Mouse (Mus musculus) lung, embryonic 16.5 days (tissue): ENCODE measurements around the gene Col23a1. TPM values are rescaled to one million over a fixed set of nuclear protein-coding genes. Genes with fewer than 3 reads are reported as not detected.

Source experiments
- ATAC-seq: fragments of 200-750 bp; cut with Nextera tagmentation; 2 replicates; pipeline ENCODE4 v1.8.0; 2017; ENCODE audit warnings: low read depth, mild to moderate bottlenecking, moderate library complexity
- H3K27ac ChIP-seq: fragments of 300-500 bp; sonication (generic); 2 replicates; pipeline ENCODE4 v1.5.1; 2014; ENCODE audit warnings: mild to moderate bottlenecking, control low read depth, low read length
- H3K27me3 ChIP-seq: fragments of 300-500 bp; sonication (generic); 2 replicates; pipeline ENCODE4 v1.6.1; 2014; ENCODE audit warnings: low read depth, low read length, mixed read lengths; ENCODE audit not compliant: control insufficient read depth, insufficient read depth
- H3K36me3 ChIP-seq: fragments of 300-500 bp; sonication (generic); 2 replicates; pipeline ENCODE4 v1.6.1; 2014; ENCODE audit warnings: low read length; ENCODE audit not compliant: control insufficient read depth, insufficient read depth
- H3K4me1 ChIP-seq: fragments of 300-500 bp; sonication (generic); replicated peaks from 2 replicates; pipeline ENCODE4 v1.6.1; 2014; ENCODE audit warnings: low read length, mixed read lengths; ENCODE audit not compliant: control insufficient read depth, insufficient read depth
- H3K4me2 ChIP-seq: fragments of 300-500 bp; sonication (generic); 2 replicates; pipeline ENCODE4 v1.6.1; 2014; ENCODE audit warnings: low read depth, low read length, control low read depth
- H3K4me3 ChIP-seq: fragments of 300-500 bp; sonication (generic); 2 replicates; pipeline ENCODE4 v1.5.1; 2014; ENCODE audit warnings: mild to moderate bottlenecking, low read length, control low read depth
- H3K9ac ChIP-seq: fragments of 300-500 bp; sonication (generic); 2 replicates; pipeline ENCODE4 v1.6.1; 2014; ENCODE audit warnings: low read length, control low read depth
- H3K9me3 ChIP-seq: fragments of 300-500 bp; sonication (generic); 2 replicates; pipeline ENCODE4 v1.6.1; 2016; ENCODE audit warnings: low read length; ENCODE audit not compliant: control insufficient read depth
- WGBS: fragments of 180-500 bp; shearing (Covaris S2); extraction: QIAGEN DNeasy Blood & Tissue Kit; methylation state at CpG from one replicate; pipeline ENCODE4 v1.1.7; 2014; 5-methylcytosine and 5-hydroxymethylcytosine counted together
- polyA plus RNA-seq: library from polyadenylated mRNA; unstranded; fragments of >200 nt; fragmentation: Nextera tagmentation; extraction: Ambion mirVana; gene quantifications from 2 replicates; pipeline ENCODE4 v1.2.1, GENCODE M21; 2015

Gene Col23a1
- polyA plus RNA-seq, 1 experiment from 2014 or later = 9.7 TPM

DNA sequence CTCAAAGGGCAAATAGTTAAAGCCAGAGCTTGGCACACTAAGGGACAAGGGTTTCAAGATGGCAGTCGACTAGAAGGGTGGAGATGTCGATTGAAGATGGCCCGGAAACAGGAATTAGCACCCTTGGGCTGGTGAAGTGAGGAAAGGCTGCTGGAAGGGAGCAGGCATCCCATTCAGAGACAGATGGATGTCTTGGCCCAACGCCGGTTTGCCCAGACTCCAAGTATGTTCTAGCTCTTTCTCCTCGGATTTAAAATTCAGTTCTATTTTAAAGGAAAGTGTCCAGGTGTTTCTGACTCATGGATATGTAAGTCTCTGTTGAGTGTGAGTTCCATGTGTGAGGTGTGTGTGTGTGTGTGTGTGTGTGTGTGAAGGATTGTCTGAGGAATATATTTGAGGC lies 53.1 kb downstream of the Col23a1 start:
- peaks cover 11% of the 10 kb centered on the region; the same call in 1 of the 2 replicates for H3K4me1 ChIP-seq
- H3K9me3 ChIP-seq = no peaks in the 10 kb centered on the region
- H3K27ac ChIP-seq = no peak overlapping the region
- ATAC-seq = no peak
- no peak overlapping the region for H3K4me2 ChIP-seq
- WGBS = 84% methylated on average over 6 of the region's 6 CpGs
- H3K36me3 ChIP-seq = no peaks in the 10 kb centered on the region
- no peak overlapping the region for H3K4me3 ChIP-seq
- no peak overlapping the region for H3K9ac ChIP-seq
- H3K27me3 ChIP-seq = no peaks in the 10 kb centered on the region

GRCm38 (mm10) chr11:51343312-51343711 lies 53.6 kb downstream of the Col23a1 start:
- H3K4me2 ChIP-seq = no peak overlapping the region
- ATAC-seq = 0 out of 2 replicates have a peak, but pooled peaks have one; percentile 31
- no peaks in the 10 kb centered on the region for H3K9me3 ChIP-seq
- H3K4me1 ChIP-seq = peaks cover 7% of the 10 kb centered on the region; the same call in 1 of the 2 replicates
- no peak overlapping the region for H3K9ac ChIP-seq
- H3K27me3 ChIP-seq = no peaks in the 10 kb centered on the region
- no peaks in the 10 kb centered on the region for H3K36me3 ChIP-seq
- H3K4me3 ChIP-seq = no peak overlapping the region
- WGBS = 56% methylated on average over 4 of the region's 4 CpGs
- H3K27ac ChIP-seq = no peak overlapping the region

- no peak for ATAC-seq
- Histone ChIP-seq H3K9me3 (no peaks in the 10 kb centered on the region), H3K4me2 (no peak overlapping the region), H3K4me3 (no peak overlapping the region), H3K9ac (no peak overlapping the region), H3K36me3 (no peaks in the 10 kb centered on the region), H3K27ac (no peak overlapping the region), H3K4me1 (peaks cover 6% of the 10 kb centered on the region; the same call in 1 of the 2 replicates), H3K27me3 (no peaks in the 10 kb centered on the region)
- 77% methylated on average over 5 of the region's 5 CpGs for WGBS
Measured at GRCm38 (mm10) chr11:51343728-51344289, 54.1 kb downstream of the Col23a1 start.

GRCm38 (mm10) chr11:51345481-51346465 lies 56.1 kb downstream of the Col23a1 start:
- WGBS = 72% methylated on average over 21 of the region's 21 CpGs
- Histone ChIP-seq H3K4me2 (no peak overlapping the region), H3K9me3 (no peaks in the 10 kb centered on the region), H3K4me3 (no peak overlapping the region), H3K4me1 (peaks cover 3% of the 10 kb centered on the region; the same call in 1 of the 2 replicates), H3K27me3 (no peaks in the 10 kb centered on the region), H3K27ac (no peak overlapping the region), H3K36me3 (no peaks in the 10 kb centered on the region), H3K9ac (no peak overlapping the region)
- ATAC-seq = no peak

DNA sequence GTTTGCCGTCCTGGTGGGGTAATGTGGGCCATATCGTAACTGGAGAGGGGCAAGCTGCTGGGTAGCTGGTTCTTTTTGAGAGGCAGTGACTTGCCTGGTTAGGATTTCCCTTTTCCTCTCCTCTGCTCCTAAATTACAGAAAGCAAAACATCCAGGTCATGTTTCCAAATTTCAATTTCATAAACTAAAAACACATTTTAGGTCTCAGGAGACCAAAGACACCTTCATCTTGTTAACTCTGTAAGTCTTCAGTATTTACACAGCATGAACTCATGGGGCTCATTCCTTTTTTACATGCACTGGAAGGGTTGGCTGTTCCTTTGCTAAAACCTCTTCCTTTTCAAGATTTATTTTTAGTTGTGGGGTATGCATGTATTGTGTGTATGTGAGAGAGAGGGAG lies 58.0 kb downstream of the Col23a1 start:
- Histone ChIP-seq H3K4me3 (no peak overlapping the region), H3K9me3 (no peaks in the 10 kb centered on the region), H3K9ac (no peak overlapping the region), H3K27ac (no peak overlapping the region), H3K4me2 (no peak overlapping the region), H3K27me3 (no peaks in the 10 kb centered on the region), H3K4me1 (peaks cover 11% of the 10 kb centered on the region; the same call in 1 of the 2 replicates), H3K36me3 (no peaks in the 10 kb centered on the region)
- ATAC-seq = no peak
- 86% methylated on average over 2 of the region's 2 CpGs for WGBS

GRCm38 (mm10) chr11:51349665-51350064 lies 59.9 kb downstream of the Col23a1 start:
- no peak overlapping the region for H3K9ac ChIP-seq
- no peak overlapping the region for H3K4me3 ChIP-seq
- H3K9me3 ChIP-seq = no peaks in the 10 kb centered on the region
- no peaks in the 10 kb centered on the region for H3K36me3 ChIP-seq
- H3K27ac ChIP-seq = no peak overlapping the region
- H3K4me1 ChIP-seq = peaks cover 8% of the 10 kb centered on the region; the same call in 1 of the 2 replicates
- H3K4me2 ChIP-seq = no peak overlapping the region
- H3K27me3 ChIP-seq = no peaks in the 10 kb centered on the region
- no peak for ATAC-seq

GRCm38 (mm10) chr11:51351151-51351550 lies 61.4 kb downstream of the Col23a1 start:
- Histone ChIP-seq H3K9me3 (no peaks in the 10 kb centered on the region), H3K36me3 (no peaks in the 10 kb centered on the region), H3K27me3 (no peaks in the 10 kb centered on the region), H3K4me3 (no peak overlapping the region), H3K4me2 (no peak overlapping the region), H3K9ac (no peak overlapping the region), H3K4me1 (peaks cover 8% of the 10 kb centered on the region; the same call in 1 of the 2 replicates), H3K27ac (no peak overlapping the region)
- ATAC-seq = peak; percentile 20; the same call in 1 of the 2 replicates
- 57% methylated on average over 9 of the region's 9 CpGs for WGBS

DNA sequence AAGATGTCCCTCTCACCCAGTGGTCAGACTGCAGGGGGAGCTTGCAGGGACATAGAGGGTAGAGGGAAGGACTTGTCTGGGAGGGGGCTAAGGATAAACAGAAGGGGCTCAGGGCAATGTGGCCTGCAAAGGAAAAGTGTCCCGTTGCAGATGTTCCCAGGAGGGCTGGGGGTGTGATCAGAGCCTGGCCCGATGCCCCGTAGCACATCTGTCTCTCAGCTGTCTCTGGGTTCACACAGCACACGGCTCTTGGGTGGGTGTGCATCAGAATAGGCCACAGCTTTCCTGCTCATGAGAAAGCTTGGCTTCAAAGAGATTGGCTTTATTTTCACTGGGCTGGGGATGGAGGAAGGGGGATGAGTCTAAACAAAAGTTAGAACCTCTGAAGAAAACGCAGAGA lies 62.1 kb downstream of the Col23a1 start:
- no peaks in the 10 kb centered on the region for H3K27me3 ChIP-seq
- no peak overlapping the region for H3K9ac ChIP-seq
- H3K4me3 ChIP-seq = no peak overlapping the region
- no peaks in the 10 kb centered on the region for H3K9me3 ChIP-seq
- WGBS = 31% methylated on average over 5 of the region's 5 CpGs
- H3K4me2 ChIP-seq = no peak overlapping the region
- H3K27ac ChIP-seq = no peak overlapping the region
- no peaks in the 10 kb centered on the region for H3K36me3 ChIP-seq
- H3K4me1 ChIP-seq = peaks cover 8% of the 10 kb centered on the region; the same call in 1 of the 2 replicates
- ATAC-seq = peak; percentile 42; the same call in 1 of the 2 replicates

DNA sequence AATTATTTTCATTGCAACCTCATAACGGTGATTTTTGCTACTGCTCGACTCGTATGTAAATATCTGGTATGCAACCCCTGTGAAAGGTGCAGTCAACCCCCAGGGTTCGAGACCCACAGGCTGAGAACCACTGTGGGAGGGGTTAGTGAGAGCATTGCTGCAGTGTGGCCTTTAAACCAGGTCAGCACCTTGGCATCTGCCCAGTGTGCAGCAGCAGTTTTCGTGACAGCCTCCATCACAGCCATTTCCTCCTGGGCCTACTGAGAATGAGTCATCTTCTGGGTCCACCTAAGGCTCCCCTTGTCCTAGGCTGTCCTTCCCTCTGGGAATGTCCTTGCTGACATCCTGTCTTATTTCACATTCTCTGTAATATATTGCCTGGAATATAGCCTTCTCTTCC lies 64.0 kb downstream of the Col23a1 start:
- Histone ChIP-seq H3K27me3 (no peaks in the 10 kb centered on the region), H3K4me1 (peaks cover 8% of the 10 kb centered on the region; the same call in 1 of the 2 replicates), H3K4me2 (no peak overlapping the region), H3K9me3 (no peaks in the 10 kb centered on the region), H3K27ac (no peak overlapping the region), H3K36me3 (no peaks in the 10 kb centered on the region), H3K9ac (no peak overlapping the region), H3K4me3 (no peak overlapping the region)
- WGBS = 68% methylated on average over 5 of the region's 5 CpGs
- no peak for ATAC-seq
